Mouse (Mus musculus): ENCODE measurements around the gene Bdh2.

Gene Bdh2

DNA sequence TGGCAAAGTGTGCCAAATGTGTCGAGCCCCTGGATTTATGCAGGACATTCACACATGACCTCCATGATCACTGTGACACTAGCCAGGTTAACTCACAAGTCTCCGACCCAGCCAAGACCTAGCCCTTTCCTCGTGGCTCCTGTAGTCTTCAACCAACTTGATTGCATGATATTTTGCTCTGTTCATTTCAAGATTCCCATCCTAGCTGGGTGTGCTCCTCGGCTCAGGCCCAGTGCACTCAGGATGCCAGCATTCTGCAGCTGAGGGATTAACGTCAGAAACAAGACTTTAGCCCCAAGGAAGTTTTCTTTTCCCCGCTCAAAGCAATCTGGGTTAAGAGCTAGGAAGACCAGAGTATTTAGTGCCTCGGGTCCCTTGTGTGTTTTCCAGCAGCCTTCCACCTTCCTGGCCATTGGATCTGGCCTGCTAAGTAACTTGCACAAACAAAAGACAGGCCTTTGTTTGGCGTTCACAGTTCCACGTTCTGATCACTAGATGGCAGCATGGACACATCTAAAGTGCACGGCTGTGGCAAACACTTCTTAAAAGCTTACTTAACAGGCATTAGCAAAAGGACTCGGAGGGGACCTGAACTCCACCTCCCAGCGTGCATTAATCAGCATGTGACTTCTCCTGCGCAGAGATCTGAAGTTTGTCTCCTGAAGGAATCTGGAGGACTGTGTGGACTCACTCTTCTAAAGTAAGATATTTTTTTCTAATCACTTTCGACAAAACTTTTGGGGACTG lies at the start of gene Bdh2:
Bdh2 (plus strand) TSS at position 553 of the 747 bp plus-strand sequence.
- no peaks in the 10 kb centered on the region for H3K36me3 ChIP-seq (ENCODE audit: control insufficient read depth, insufficient read depth, low read length, poor library complexity, severe bottlenecking)
- H3K27me3 ChIP-seq (ENCODE audit: control insufficient read depth, insufficient read depth, low read length, poor library complexity, severe bottlenecking), result no peaks in the 10 kb centered on the region
- peak; percentile 78 for DNase-seq (ENCODE audit: low read depth, low spot score)

DNA sequence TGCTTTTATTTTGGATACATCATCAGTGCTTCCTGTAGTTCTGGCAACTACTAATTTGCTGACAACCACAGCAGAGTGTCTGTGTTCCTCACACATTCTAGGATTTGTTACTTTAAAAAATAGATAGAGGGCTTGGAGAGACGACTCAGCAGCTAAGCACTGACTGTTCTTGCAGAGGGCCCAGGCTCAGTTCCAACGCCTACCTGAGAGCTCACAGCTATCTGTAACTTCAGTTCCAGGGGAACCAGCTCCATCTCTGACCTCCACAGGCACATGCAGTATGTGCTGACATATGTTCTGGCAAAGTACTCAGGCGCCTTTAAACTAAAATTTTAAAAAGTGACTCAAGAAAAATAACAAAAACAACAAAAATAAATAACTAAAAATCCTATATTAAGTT lies 49.0 kb upstream of the Bdh2 start:
- no peak for DNase-seq (ENCODE audit: low read depth, low spot score)
- H3K36me3 ChIP-seq (ENCODE audit: control insufficient read depth, insufficient read depth, low read length, poor library complexity, severe bottlenecking), result no peaks in the 10 kb centered on the region
- H3K27me3 ChIP-seq (ENCODE audit: control insufficient read depth, insufficient read depth, low read length, poor library complexity, severe bottlenecking), result no peaks in the 10 kb centered on the region

DNA sequence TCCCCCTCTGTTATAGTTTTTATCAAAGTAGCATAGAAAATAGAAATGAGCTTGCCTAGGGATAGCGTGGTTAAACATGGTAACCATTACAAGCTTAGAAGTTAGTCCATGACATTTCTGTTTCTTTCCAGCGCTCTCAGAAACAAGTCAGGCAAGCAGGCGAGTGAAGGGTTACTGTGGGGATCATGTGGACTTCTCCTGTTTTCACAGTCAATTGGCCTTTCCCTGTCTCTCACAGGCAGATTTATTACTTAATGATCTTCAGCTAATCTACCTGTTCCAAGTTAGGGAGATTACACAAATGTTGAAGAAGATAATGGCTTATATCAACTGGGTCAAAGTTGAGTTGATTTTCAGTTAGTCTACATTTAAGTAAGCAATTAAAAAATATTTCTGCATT lies 48.6 kb upstream of the Bdh2 start:
- no peaks in the 10 kb centered on the region for H3K36me3 ChIP-seq (ENCODE audit: control insufficient read depth, insufficient read depth, low read length, poor library complexity, severe bottlenecking)
- H3K27me3 ChIP-seq (ENCODE audit: control insufficient read depth, insufficient read depth, low read length, poor library complexity, severe bottlenecking), result no peaks in the 10 kb centered on the region

DNA sequence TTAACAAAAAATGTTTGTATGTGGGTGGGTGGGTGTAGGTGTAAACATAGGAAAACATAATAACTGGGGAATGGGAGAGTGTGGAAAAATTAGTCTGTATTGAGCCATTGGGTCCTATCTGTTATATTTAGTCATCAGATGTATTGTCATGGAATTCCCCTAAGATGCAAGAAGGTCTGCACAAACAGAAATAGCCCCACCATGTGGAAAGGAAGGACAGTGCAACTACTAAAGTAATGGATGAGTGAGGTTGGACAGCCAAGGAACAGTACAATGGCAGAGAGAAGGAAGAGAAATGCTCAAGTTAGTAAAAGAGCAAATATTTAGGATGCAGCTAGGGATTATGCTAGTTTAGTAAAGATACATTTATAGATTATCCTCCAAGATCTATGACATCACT lies 35.3 kb upstream of the Bdh2 start:
- no peaks in the 10 kb centered on the region for H3K27me3 ChIP-seq (ENCODE audit: control insufficient read depth, insufficient read depth, low read length, poor library complexity, severe bottlenecking)
- peaks cover 2% of the 10 kb centered on the region; the same call in 1 of the 2 replicates for H3K36me3 ChIP-seq (ENCODE audit: control insufficient read depth, insufficient read depth, low read length, poor library complexity, severe bottlenecking)
- DNase-seq (ENCODE audit: low read depth, low spot score), result peak; percentile 48

More for the DNA sequence above, 48.6 kb upstream of the Bdh2 start:
- DNase-seq (ENCODE audit: low read depth, low spot score), result no peak

DNA sequence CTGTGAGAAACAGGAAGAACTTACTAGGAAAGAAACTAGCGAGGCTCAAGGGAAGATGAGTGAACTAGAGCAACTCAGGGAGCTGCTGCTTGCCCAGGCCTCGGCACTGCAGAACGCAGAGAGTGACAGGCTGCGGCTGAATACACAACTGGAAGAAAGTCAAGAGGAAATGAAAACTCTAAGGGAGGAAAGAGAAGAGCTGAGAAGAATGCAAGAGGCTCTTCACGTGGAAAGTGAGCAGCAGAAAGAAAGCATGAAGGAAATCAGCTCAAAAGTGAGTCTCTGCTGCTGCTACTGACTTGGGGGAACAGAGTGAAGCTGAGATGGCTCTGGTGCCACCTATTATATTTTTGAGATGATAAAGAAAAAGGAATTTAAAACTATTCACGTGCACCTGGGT lies 34.2 kb upstream of the Bdh2 start:
- no peak for DNase-seq (ENCODE audit: low read depth, low spot score)
- no peaks in the 10 kb centered on the region for H3K27me3 ChIP-seq (ENCODE audit: control insufficient read depth, insufficient read depth, low read length, poor library complexity, severe bottlenecking)
- H3K36me3 ChIP-seq (ENCODE audit: control insufficient read depth, insufficient read depth, low read length, poor library complexity, severe bottlenecking), result no peaks in the 10 kb centered on the region

DNA sequence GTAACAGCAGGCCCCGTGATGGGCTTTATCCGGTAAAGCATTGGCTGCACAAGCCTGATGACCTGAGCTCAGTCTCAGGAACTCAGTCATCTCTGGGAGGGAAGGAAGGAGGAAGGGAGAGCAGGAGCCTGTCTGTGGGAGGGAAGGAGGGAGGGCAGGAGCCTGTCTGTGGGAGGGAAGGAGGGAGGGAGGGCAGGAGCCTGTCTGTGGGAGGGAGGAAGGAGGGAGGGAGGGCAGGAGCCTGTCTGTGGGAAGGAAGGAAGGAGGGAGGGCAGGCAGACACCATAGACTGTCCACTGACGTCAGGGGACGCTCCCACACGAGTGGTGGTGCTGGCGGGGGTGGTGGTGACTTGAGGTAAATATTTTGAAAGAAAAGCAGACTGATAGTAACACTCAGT lies 31.9 kb upstream of the Bdh2 start:
- no peaks in the 10 kb centered on the region for H3K36me3 ChIP-seq (ENCODE audit: control insufficient read depth, insufficient read depth, low read length, poor library complexity, severe bottlenecking)
- no peaks in the 10 kb centered on the region for H3K27me3 ChIP-seq (ENCODE audit: control insufficient read depth, insufficient read depth, low read length, poor library complexity, severe bottlenecking)
- DNase-seq (ENCODE audit: low read depth, low spot score), result peak; percentile 35

DNA sequence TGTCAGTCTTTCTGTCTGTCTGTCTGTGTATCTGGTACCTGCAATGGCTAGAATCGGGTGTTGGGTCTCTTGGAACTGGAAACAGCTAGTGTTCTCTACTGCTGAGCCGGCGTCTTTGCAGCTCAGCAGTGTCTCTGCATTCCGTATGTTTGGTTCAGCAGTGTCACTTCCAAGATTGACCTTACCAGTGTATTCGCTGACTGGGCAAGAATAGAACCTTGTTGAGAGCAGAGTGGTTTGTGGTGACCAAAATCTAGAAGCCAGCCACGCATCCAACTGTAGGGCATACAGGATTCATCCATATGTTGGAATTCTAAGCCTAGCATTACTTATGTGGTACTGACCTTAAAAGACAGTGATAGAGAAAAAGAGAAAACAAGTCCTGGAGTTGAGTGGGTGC lies 29.2 kb upstream of the Bdh2 start:
- H3K27me3 ChIP-seq (ENCODE audit: control insufficient read depth, insufficient read depth, low read length, poor library complexity, severe bottlenecking), result no peaks in the 10 kb centered on the region
- DNase-seq (ENCODE audit: low read depth, low spot score), result no peak
- no peaks in the 10 kb centered on the region for H3K36me3 ChIP-seq (ENCODE audit: control insufficient read depth, insufficient read depth, low read length, poor library complexity, severe bottlenecking)

DNA sequence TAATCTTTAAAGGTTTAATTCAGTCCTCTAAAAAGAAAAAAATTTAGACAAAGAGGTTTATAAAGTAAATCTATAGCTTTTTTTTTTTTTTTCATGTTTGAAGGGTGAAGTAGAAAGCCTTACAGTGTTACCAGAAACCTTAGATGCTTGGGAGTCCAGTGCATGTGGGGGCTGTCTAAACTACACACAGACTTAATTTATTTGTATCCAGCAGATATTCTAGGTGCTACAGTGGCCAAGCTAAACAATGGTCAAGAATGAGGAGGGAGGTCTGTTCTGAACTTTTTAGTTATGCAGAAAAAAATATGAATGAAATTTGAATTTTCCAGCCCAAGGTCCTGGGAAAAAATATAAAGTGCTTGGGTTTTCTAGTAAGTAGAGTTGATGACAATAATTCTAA lies 26.2 kb upstream of the Bdh2 start:
- H3K27me3 ChIP-seq (ENCODE audit: control insufficient read depth, insufficient read depth, low read length, poor library complexity, severe bottlenecking), result no peaks in the 10 kb centered on the region
- 0 out of 2 replicates have a peak, but pooled peaks cover 1% of the 10 kb centered on the region for H3K36me3 ChIP-seq (ENCODE audit: control insufficient read depth, insufficient read depth, low read length, poor library complexity, severe bottlenecking)
- DNase-seq (ENCODE audit: low read depth, low spot score), result no peak

DNA sequence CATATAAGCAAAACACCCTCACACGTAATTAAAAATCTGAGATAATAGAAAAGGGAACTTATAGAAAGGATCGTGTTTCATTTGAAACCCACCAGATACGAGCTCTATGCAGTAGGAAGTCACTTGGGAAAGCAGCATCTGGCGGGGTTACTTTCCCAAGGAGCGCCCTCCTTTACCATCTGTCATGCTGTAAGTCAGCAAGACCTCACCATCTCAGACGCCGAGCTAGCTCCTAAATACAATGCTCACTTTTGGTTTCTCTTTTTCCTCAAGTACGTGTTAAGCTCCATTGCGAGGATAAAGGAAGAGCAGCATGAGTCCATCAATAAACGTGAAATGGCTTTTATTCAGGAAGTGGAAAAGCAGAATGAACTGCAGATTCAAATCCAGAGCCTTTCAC lies 22.1 kb upstream of the Bdh2 start:
- H3K36me3 ChIP-seq (ENCODE audit: control insufficient read depth, insufficient read depth, low read length, poor library complexity, severe bottlenecking), result 0 out of 2 replicates have a peak, but pooled peaks cover 1% of the 10 kb centered on the region
- H3K27me3 ChIP-seq (ENCODE audit: control insufficient read depth, insufficient read depth, low read length, poor library complexity, severe bottlenecking), result no peaks in the 10 kb centered on the region

DNA sequence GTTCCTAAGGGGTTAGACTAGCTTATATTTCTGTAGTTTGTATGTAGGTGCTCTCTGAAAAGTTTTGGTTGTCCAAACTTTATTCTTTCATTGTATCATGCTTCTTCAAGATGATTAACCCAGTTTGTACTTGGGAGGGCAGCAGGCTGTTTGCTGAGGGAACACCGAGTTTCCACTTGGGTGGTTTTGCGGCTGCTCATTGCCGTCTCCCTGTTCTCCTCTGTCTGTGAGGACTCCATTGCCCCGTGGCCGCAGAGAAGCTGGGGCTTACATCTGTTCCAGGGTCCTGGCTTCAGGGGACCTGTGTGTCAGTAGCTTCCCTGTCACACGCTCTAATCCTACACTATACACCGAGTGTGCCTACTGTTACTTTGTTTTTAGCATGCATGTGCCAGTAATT lies 20.8 kb upstream of the Bdh2 start:
- H3K36me3 ChIP-seq (ENCODE audit: control insufficient read depth, insufficient read depth, low read length, poor library complexity, severe bottlenecking), result 0 out of 2 replicates have a peak, but pooled peaks cover 1% of the 10 kb centered on the region
- DNase-seq (ENCODE audit: low read depth, low spot score), result no peak
- no peaks in the 10 kb centered on the region for H3K27me3 ChIP-seq (ENCODE audit: control insufficient read depth, insufficient read depth, low read length, poor library complexity, severe bottlenecking)

More for the DNA sequence above, 22.1 kb upstream of the Bdh2 start:
- DNase-seq (ENCODE audit: low read depth, low spot score), result no peak

DNA sequence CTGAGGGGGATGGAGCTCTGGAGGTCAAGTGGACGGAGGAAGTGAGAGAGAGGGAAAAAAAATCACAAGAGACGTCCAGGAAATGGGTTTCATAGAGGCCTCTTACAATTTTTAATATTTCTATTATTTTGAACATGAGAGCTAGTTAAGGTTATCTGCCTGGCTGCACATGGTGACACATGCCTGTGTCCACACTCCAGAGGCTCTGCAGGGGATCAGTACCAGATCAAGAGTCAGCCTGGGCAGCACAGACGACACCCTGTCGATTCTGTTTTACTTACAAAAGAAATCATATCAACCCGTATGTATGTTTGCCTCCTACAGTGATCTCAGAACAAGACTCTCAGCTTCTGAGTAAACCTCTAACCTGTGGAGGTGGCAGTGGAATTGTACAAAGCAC lies 12.4 kb upstream of the Bdh2 start:
- Histone ChIP-seq H3K36me3 (ENCODE audit: control insufficient read depth, insufficient read depth, low read length, poor library complexity, severe bottlenecking) (peaks cover 2% of the 10 kb centered on the region; the same call in 1 of the 2 replicates), H3K27me3 (ENCODE audit: control insufficient read depth, insufficient read depth, low read length, poor library complexity, severe bottlenecking) (no peaks in the 10 kb centered on the region)
- no peak for DNase-seq (ENCODE audit: low read depth, low spot score)

DNA sequence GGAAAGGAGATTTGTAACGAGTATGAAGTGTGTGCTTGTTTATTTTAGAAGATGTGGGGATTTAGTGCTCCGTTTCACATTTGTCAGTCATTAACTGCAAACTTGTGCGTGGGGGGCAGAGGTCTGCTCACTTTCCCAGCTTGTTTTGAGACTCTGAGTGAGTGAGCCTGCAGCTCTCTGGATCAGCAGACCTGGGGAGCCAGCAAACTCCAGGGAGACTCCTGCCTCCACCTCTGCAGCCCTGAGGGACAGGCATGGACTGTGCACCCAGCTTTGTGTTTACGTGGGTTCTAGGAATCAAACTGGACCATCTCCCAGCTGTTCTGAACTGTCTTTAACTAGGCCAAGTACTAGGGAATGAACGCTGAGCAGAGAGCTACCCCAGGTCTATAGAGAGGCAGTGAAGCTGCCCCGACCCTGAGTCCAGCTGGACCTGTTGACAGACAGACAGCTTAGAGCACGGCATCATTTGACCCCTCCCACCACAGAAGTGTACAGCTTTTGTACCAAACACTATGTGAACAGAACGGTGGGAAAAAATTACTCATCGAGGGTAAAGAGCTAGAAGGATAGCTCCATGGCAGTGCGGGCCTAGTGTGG lies 11.5 kb upstream of the Bdh2 start:
- Histone ChIP-seq H3K27me3 (ENCODE audit: control insufficient read depth, insufficient read depth, low read length, poor library complexity, severe bottlenecking) (no peaks in the 10 kb centered on the region), H3K36me3 (ENCODE audit: control insufficient read depth, insufficient read depth, low read length, poor library complexity, severe bottlenecking) (peaks cover 2% of the 10 kb centered on the region; the same call in 1 of the 2 replicates)
- DNase-seq (ENCODE audit: low read depth, low spot score), result no peak

DNA sequence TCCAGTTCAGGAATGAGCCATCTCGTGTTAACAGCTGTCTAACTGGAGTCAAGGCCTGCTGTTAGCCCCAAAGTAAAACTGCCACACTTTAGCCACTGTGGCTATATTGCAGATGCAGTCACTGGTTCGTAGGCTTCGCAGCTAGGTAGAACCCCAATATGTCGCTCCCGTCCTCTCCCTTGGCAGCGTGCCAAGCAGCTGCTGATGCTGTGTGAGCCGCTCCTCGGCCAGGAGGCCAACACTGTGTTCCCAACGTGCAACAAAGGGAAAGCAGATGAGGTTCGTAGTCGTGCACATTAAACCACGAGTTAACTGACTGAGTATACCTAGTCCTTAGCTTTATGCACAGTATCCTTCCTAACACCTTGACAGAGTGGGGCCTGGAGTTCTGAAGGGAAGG lies 8.4 kb upstream of the Bdh2 start:
- H3K36me3 ChIP-seq (ENCODE audit: control insufficient read depth, insufficient read depth, low read length, poor library complexity, severe bottlenecking), result peaks cover 2% of the 10 kb centered on the region; the same call in 1 of the 2 replicates
- no peak for DNase-seq (ENCODE audit: low read depth, low spot score)
- no peaks in the 10 kb centered on the region for H3K27me3 ChIP-seq (ENCODE audit: control insufficient read depth, insufficient read depth, low read length, poor library complexity, severe bottlenecking)

DNA sequence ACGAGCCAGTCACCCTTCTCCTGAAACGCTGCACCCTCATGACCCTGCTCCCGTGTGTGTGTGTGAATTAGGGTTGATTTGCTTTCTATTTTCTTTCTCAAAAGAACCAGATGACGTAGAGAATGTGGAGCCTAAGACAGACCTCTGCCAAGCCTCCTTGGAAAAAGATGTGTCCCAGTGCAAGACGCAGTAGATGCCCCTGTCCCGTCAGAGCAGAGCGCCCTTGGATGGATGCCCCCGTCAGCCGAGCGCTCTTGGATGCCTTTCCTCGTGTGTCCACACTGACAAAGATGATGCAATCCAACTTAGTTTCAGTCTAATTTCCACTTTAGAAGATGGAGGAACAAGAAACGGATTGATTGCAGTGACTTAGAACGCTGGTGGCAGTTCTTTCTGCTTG lies 8.0 kb upstream of the Bdh2 start:
- Histone ChIP-seq H3K36me3 (ENCODE audit: control insufficient read depth, insufficient read depth, low read length, poor library complexity, severe bottlenecking) (peaks cover 2% of the 10 kb centered on the region; the same call in 1 of the 2 replicates), H3K27me3 (ENCODE audit: control insufficient read depth, insufficient read depth, low read length, poor library complexity, severe bottlenecking) (no peaks in the 10 kb centered on the region)
- DNase-seq (ENCODE audit: low read depth, low spot score), result no peak

DNA sequence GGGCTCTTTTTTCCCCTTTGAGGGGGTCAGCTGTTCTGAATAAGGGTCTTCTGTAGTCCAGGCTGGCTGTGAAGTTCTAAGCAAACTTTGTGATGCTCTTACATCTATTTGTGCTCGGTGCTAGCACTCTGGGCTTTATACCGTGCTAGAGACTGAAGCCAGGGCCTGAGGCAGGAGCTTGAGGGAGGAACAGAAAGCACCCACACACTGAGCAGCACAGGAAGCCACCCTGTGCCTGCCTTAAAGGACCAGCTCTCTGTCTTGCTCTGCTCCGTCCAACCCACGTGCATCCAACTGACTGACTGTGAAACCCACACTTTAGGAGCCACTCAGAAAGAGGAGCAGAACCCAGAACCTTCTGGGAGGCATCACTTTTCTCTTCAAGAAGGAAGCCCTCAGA lies 861 bp upstream of the Bdh2 start:
- no peak for DNase-seq (ENCODE audit: low read depth, low spot score)
- Histone ChIP-seq H3K27me3 (ENCODE audit: control insufficient read depth, insufficient read depth, low read length, poor library complexity, severe bottlenecking) (no peaks in the 10 kb centered on the region), H3K36me3 (ENCODE audit: control insufficient read depth, insufficient read depth, low read length, poor library complexity, severe bottlenecking) (no peaks in the 10 kb centered on the region)

All from splenic B cell, adult 2 months (primary cell).